Mouse (Mus musculus): ENCODE results near the gene Pde7b. TPM values are rescaled to one million over a fixed set of nuclear protein-coding genes. Genes with fewer than 3 reads are reported as not detected.

The Pde7b gene
- 8.2 and 13.6 TPM in 2 replicates for total RNA-seq (2017)

GRCm38 (mm10) chr10:20724906-20725305 is at the start of gene Pde7b:
Gene Pde7b, minus strand, starts transcription at chr10:20725078.
- peak; percentile 87 for ATAC-seq (ENCODE audit: extremely low read depth, insufficient number of reproducible peaks, low FRiP score, poor library complexity, severe bottlenecking)

GRCm38 (mm10) chr10:20772056-20772455 is 47.2 kb upstream of the Pde7b start:
- no peak for ATAC-seq (ENCODE audit: extremely low read depth, insufficient number of reproducible peaks, low FRiP score, poor library complexity, severe bottlenecking)

GRCm38 (mm10) chr10:20770418-20770888 is 45.6 kb upstream of the Pde7b start:
- no peak for ATAC-seq (ENCODE audit: extremely low read depth, insufficient number of reproducible peaks, low FRiP score, poor library complexity, severe bottlenecking)

GRCm38 (mm10) chr10:20769557-20770417 is 44.9 kb upstream of the Pde7b start:
- peak; percentile 39; the same call in 1 of the 2 replicates for ATAC-seq (ENCODE audit: extremely low read depth, insufficient number of reproducible peaks, low FRiP score, poor library complexity, severe bottlenecking)

- ATAC-seq (ENCODE audit: extremely low read depth, insufficient number of reproducible peaks, low FRiP score, poor library complexity, severe bottlenecking) = no peak
These were observed 39.5 kb upstream of the Pde7b start for GRCm38 (mm10) chr10:20764352-20764751.

- ATAC-seq (ENCODE audit: extremely low read depth, insufficient number of reproducible peaks, low FRiP score, poor library complexity, severe bottlenecking) = no peak
These were observed 34.1 kb upstream of the Pde7b start for GRCm38 (mm10) chr10:20758939-20759338.

- ATAC-seq (ENCODE audit: extremely low read depth, insufficient number of reproducible peaks, low FRiP score, poor library complexity, severe bottlenecking) = no peak
These were observed 33.4 kb upstream of the Pde7b start for GRCm38 (mm10) chr10:20758259-20758658.

GRCm38 (mm10) chr10:20756219-20756618 is 31.3 kb upstream of the Pde7b start:
- ATAC-seq (ENCODE audit: extremely low read depth, insufficient number of reproducible peaks, low FRiP score, poor library complexity, severe bottlenecking) = no peak

GRCm38 (mm10) chr10:20752883-20753282 is 28.0 kb upstream of the Pde7b start:
- no peak for ATAC-seq (ENCODE audit: extremely low read depth, insufficient number of reproducible peaks, low FRiP score, poor library complexity, severe bottlenecking)

GRCm38 (mm10) chr10:20750642-20751251 is 25.9 kb upstream of the Pde7b start:
- ATAC-seq (ENCODE audit: extremely low read depth, insufficient number of reproducible peaks, low FRiP score, poor library complexity, severe bottlenecking) = no peak

- no peak for ATAC-seq (ENCODE audit: extremely low read depth, insufficient number of reproducible peaks, low FRiP score, poor library complexity, severe bottlenecking)
These were observed 24.1 kb upstream of the Pde7b start for GRCm38 (mm10) chr10:20748938-20749337.

- no peak for ATAC-seq (ENCODE audit: extremely low read depth, insufficient number of reproducible peaks, low FRiP score, poor library complexity, severe bottlenecking)
These were observed 22.4 kb upstream of the Pde7b start for GRCm38 (mm10) chr10:20747229-20747628.

- no peak for ATAC-seq (ENCODE audit: extremely low read depth, insufficient number of reproducible peaks, low FRiP score, poor library complexity, severe bottlenecking)
These were observed 14.9 kb upstream of the Pde7b start for GRCm38 (mm10) chr10:20739801-20740200.

GRCm38 (mm10) chr10:20737146-20737545 is 12.3 kb upstream of the Pde7b start:
- no peak for ATAC-seq (ENCODE audit: extremely low read depth, insufficient number of reproducible peaks, low FRiP score, poor library complexity, severe bottlenecking)

GRCm38 (mm10) chr10:20735775-20736449 is 11.0 kb upstream of the Pde7b start:
- no peak for ATAC-seq (ENCODE audit: extremely low read depth, insufficient number of reproducible peaks, low FRiP score, poor library complexity, severe bottlenecking)

GRCm38 (mm10) chr10:20733576-20733975 is 8.7 kb upstream of the Pde7b start:
- ATAC-seq (ENCODE audit: extremely low read depth, insufficient number of reproducible peaks, low FRiP score, poor library complexity, severe bottlenecking) = no peak

GRCm38 (mm10) chr10:20732180-20732579 is 7.3 kb upstream of the Pde7b start:
- no peak for ATAC-seq (ENCODE audit: extremely low read depth, insufficient number of reproducible peaks, low FRiP score, poor library complexity, severe bottlenecking)

- ATAC-seq (ENCODE audit: extremely low read depth, insufficient number of reproducible peaks, low FRiP score, poor library complexity, severe bottlenecking) = no peak
These were observed 5.2 kb upstream of the Pde7b start for GRCm38 (mm10) chr10:20730034-20730433.

GRCm38 (mm10) chr10:20725384-20725983 is 606 bp upstream of the Pde7b start:
- no peak for ATAC-seq (ENCODE audit: extremely low read depth, insufficient number of reproducible peaks, low FRiP score, poor library complexity, severe bottlenecking)
